Mouse (Mus musculus) mouse trophoblast stem cell (cell line): ENCODE results near the gene Sbsn.

Source experiments
- in situ Hi-C, 2 experiments: fragments of 300-500 bp; cut with MseI, MboI; formaldehyde crosslinking; loops; 2 replicates in 1 of 2; 3 replicates in 1 of 2; pipeline ENCODE4 v1.15.1; 2025

Gene Sbsn

DNA sequence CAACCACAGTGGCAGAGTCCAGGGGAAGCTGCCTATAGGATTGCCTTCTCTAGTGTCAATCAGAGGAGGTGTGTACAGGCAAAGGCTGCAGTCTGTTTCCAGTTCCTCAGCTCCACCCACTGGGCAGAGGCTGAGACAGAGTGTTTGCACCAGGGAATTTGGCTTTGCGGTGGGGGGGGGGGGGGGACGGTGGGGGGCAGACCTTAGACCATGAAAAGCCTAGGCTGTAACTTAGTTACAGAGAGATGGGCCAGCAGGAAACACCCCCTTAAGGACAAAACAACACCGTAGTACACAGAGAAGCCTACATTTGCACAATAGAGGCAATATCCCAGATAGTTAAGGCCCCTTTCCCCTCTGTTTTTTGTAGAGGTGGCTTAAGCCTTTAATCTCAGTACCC is 5.7 kb downstream of the Sbsn start:
- in situ Hi-C loops = no loop called here

DNA sequence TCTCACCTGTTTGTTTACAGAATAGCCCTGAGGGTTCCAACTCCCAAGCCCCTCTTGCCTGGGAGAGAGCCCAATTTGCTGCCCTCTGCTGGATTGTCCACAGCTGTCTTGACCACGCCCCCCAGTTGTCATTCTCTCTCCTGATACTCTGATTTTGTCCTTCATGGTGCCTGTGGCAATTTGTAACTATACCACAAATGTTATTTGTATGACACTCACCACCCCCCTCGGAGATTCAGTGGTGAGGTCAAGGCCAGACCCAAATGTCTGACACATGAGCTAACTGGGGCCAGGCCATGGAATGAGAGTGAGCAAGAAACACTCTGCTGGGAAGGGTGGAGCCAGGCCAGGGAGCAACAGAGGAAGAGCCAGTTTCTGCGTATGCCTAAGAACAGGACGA is 7.6 kb downstream of the Sbsn start:
- in situ Hi-C loops = no loop called here

DNA sequence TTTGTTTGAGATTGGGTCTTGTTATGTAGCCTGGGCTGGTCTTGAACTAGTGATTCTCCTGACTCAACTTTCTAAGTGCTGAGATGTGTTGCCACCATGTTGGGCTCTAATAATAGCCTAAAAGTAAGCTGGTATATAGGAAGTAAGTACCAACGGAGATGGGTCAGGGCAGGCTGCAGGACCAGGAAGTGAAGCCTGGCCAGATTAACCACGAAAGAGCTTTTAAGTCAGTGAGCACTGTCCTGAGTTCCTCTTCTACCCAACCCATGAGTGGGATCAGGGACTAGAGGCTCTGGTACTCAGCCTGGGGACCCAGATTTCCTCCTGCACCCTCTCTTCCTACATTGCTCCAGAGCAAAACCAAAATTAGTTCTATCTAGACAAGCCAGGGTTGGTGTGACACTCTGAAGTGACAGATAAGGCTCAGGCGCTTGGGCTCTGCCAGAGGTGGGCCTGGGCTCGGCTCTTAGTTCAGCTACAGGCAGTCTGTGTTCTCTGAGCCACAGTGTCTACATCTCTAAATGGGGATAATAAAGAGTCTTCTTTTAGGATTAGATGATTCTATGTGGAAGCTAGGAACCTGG is 10.6 kb downstream of the Sbsn start:
- in situ Hi-C loops = no loop called here

DNA sequence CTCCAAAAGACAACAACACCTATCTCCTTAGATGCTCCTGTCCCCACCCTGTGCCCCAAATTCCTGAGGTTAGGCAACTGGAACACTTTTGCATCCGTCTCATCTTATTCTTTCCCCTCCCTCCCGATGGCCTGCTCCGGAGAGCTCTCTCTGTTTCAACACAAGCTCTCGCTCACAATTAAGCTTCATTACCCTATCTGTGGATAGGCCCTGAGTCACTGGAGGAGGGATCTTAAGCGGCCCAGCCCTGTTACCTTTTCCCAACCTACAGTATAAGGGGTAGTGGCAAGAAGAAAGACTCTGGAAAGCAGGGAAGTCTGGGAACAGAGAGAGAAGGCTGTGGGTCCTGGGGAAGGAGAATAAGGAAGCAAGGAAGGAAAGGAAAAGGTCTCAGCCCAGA is 12.2 kb downstream of the Sbsn start, which contains the start of gene Dmkn:
Gene Dmkn (plus strand): TSS at position 301 of the 400 bp plus-strand sequence.
- in situ Hi-C loops = no loop called here

DNA sequence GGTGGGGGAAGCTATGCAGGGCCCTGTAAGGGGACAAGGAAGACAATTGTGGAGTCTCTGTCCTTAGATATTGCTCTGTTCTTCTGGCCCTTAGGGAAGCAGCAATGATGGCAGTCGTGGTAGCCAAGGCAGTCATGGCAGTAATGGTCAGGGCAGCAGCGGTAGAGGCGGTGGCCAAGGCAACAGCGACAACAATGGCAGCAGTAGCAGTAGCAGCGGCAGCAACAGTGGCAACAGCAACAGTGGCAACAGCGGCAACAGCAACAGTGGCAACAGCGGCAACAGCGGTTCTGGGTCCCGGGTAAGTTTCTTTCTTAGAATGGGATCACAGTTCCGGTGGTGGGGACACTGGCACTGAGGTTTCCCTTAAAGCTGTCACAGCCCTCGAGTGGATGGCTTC is 13.9 kb downstream of the Sbsn start:
- in situ Hi-C loops = no loop called here

DNA sequence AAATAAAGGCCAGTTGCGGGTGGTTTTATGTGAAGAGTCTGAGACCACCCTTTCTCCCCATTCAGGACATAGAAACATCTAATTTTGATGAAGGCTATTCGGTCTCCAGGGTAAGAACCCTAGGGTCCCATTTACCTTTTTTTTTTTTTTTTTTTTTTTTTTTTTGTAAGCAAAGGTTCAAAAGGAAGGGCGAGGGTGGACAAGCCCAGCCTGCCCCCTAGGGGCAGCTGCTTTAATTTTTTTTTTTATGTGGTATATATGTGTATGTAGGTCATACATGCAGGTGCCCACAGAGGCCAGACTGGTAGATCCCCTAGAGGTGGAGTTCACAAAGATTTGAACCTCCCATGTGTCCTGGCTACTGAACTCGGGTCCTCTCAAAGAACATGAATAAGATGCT is 15.1 kb downstream of the Sbsn start:
- in situ Hi-C loops = no loop called here

- in situ Hi-C loops = no loop called here
Observed at GRCm38 (mm10) chr7:30769236-30769635, 18.0 kb downstream of the Sbsn start.

GRCm38 (mm10) chr7:30776104-30776503 is 24.8 kb downstream of the Sbsn start:
- in situ Hi-C loops = no loop called here

DNA sequence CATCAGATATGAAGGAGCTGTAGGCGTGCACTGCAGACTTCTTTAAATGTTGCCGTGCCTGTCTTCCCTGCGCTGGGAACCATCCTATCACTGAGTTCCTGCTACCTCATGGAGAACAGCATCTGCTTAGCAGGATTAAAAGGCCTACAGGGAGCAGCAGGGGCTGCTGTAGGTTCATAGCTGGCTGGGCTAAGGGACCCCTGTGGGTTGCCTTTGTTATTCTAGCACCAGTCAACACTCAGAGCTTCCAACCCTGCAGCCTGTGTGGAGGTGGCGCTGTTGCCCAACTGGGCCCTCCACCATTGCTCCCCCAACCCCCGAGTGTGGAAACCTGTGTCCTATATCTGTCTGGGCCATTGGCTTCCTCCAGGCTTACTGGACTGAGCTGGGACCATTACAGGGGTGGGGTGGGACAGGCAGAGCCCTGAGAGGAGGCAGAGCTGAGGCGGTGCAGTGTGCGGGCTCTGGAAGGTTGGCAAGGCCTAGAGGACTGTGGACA is 25.9 kb downstream of the Sbsn start:
- in situ Hi-C loops = no loop called here

DNA sequence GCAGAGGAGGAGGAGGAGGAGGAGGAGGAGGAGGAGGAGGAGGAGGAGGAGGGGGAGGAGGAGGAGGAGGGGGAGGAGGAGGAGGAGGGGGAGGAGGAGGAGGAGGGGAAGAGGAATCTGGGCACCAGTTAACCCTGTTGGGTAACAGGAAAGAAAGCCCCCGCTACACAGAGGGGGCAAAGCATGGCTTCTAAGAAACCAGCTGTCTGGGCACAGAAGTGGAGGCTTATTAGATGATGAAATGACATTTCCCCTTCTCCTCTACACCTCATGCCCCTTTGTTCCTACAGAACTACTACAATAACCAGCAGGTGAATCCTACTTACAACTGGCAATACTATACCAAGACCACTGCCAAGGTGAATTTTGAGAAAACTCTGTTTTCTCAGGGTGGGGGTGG is 26.6 kb downstream of the Sbsn start:
- in situ Hi-C loops = no loop called here

DNA sequence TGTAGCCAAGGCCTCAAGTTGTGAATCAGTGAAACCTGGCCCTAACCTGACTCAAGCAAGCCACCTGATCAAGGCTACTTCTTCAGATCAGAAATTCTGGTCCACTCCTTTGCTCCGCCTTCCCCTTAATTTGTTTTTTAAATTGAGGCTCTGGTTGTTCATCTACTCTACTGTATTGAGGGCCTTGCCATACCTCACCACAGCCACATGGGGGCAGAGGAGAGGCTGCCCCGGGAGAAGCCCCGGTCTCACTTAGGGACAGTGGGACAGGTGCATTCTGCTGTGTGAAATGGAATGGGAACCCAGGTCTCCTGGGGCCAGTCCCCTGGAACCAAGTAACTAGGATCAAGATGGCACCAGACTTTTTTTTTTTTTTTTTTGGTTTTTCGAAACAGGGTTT is 30.5 kb downstream of the Sbsn start:
- in situ Hi-C loops = no loop called here

- in situ Hi-C loops = no loop called here
Observed at GRCm38 (mm10) chr7:30782658-30783057, 31.4 kb downstream of the Sbsn start.

DNA sequence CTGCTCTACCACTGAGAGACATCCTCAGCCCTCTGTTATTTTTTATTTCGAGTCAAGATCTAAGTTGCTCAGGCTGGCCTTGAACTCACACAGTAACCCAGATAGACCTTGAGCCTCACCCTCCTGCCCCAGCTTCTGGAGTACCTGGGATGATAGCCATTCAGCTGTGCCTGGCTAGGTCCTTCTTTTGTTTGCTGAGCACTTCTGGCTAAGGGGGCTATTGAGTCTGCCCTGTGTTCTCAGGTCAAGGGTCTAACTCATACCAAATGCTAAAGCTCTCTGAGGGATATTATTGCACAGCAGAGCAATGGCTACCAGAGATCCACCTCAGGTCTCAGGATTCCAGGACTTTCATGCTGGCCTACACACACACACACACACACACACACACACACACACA is 33.9 kb downstream of the Sbsn start:
- in situ Hi-C loops = no loop called here

GRCm38 (mm10) chr7:30785721-30786546 is 34.7 kb downstream of the Sbsn start:
- in situ Hi-C loops = no loop called here

DNA sequence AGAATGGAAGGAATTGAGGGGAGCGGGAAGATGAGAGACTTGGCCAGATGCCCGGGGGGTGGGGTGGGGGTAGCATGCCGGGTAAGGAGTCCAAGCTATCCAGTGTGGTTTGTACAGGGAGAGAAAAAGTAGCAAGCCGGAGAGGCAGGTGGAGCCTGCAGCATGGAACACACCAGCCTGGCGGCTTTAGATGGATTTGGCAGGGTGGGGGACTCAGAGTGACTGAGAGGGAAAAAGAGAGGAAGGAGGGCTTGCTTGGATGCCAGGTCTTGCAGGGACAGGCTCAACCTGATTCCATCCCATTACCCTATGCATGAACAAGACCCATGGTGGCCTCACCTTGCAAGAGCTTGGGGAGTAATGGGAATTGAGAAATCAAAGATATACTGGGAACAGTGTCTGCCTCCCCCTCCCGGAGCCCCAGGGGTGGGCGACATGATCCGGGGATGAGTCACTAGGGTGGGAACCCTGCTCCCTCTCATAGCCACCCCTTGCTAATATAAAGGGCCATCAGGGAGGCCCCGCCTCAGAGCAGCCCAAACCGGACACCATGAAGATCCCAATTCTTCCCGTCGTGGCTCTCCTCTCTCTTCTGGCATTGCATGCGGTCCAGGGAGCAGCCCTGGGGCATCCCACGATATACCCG is 36.2 kb downstream of the Sbsn start, which contains the start of gene Krtdap:
Gene Krtdap (plus strand): TSS at position 520 of the 646 bp plus-strand sequence.
- in situ Hi-C loops = no loop called here

- in situ Hi-C loops = no loop called here
Observed at GRCm38 (mm10) chr7:30790141-30790540, 38.9 kb downstream of the Sbsn start.

GRCm38 (mm10) chr7:30791921-30792320 is 40.6 kb downstream of the Sbsn start:
- in situ Hi-C loops = no loop called here

DNA sequence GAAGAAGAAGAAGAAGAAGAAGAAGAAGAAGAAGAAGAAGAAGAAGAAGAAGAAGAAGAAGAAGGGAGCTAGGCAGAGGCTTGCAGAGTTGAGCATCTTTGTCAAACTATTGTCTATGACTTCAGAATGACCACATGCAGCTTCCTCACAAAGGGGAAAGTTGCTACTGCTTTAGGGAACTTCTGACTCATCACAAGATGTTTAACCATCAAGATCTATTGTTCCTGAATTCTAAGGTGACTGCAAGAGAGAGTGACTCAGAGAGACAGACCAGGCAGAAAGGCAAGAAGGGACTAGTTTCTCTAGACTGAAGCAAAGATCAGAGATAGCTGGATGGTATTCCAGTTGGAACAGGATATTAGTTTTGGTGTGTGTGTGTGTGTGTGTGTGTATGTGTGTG is 43.6 kb downstream of the Sbsn start:
- in situ Hi-C loops = no loop called here

- in situ Hi-C loops = no loop called here
Observed at GRCm38 (mm10) chr7:30796790-30797189, 45.5 kb downstream of the Sbsn start.

DNA sequence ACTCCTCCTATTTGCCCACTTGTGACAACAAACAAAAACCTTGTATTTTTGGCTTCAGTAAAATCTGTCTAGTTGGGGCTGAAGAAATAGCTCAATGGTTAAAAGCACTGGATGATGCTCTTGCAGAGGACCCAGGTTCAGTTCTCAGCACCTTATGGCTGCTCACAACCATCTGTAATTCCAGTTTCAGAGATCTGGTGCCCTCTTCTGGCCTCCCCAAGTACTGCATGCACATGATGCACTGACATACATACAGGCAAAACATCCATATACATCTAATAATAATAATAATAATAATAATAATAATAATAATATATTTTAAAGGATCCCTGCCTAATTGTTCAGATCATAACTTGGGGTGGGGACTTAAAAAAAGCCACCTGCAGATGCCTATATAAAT is 49.4 kb downstream of the Sbsn start:
- in situ Hi-C loops = loop anchor here in 1 of 2 experiments (5.0 kb wide), 1 partner anchor 62 kb away; the partner anchor contains the start of gene Ffar1

- in situ Hi-C loops = loop anchor here in 1 of 2 experiments (5.0 kb wide), 1 partner anchor 59 kb away; the partner anchor contains the start of gene Ffar1
Observed at GRCm38 (mm10) chr7:30803256-30803655, 52.0 kb downstream of the Sbsn start.

- in situ Hi-C loops = loop anchor here in 1 of 2 experiments (5.0 kb wide), 1 partner anchor 58 kb away; the partner anchor contains the start of gene Ffar1
Observed at GRCm38 (mm10) chr7:30804026-30804715, 52.9 kb downstream of the Sbsn start.
